Mouse (Mus musculus): ENCODE measurements around the gene Elob.

Elob gene

DNA sequence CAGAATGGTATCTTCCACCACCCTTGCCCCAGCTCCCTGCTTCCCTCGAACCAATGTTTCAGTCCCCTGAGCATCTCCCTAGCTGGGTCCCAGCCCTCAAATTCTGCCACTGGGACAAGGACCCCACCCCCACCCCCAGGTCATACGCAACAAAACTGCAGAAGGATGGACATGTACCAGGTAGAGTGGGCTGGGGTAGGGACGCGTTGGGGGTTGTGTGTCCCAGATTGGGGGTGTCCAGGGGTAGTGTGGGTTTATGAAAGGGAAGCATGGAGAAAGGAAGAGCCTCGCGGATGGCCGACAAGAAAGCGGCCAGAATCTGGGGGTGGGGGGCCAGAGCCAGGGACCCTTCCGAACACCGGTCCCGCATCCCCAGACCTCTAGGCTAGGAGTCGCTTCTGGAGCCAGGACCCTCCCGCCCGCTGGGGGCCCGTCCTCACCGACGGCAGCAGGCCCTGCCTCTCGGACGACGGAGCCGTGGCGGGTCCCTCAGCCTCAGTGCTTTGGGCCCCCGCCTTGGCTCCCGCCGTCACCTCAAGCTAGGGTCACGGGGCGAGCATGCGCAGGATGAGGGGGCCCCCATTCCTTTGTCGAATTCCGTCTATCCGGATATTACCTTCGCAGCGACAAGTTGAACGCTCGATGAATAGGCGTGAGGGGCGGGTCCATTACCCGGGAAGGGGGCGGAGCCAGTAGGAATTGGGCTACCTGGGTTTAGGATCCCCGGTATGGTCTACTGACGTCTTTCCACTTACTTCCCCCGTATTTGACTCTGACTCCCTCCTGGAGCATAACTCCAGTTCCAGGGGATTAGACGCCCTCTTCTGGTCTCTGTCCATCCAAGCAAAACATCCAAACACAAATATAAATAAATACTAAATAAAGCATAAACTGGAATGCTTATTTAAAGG lies 43.1 kb downstream of the Elob start, which contains the start of gene Flywch2:
Flywch2 (minus strand) TSS at position 521 of the 911 bp plus-strand sequence.
- DNase-seq (ENCODE audit: inconsistent age in 2 of 2, low spot score in 1 of 2): peak; percentile 87 to 94

DNA sequence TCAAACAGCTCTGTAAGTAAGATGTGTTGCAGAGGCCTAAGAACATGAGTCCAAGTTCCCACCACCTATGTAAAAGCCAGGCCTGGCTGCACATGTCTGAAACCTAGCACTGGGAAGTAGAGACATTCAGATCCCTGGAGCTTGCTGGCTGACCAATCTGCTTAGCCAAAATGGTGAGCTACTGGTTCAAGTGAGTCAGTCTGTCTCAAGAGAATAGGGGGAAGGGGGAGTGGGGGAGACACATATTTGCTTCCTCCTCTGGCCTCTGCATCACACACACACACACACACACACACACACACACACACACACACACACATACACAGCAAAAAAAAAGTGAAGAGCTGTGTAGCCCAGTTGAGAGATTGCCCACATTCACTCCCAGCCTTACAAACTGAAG lies 45.6 kb downstream of the Elob start:
- DNase-seq (ENCODE audit: inconsistent age in 2 of 2, low spot score in 1 of 2): no peak

DNA sequence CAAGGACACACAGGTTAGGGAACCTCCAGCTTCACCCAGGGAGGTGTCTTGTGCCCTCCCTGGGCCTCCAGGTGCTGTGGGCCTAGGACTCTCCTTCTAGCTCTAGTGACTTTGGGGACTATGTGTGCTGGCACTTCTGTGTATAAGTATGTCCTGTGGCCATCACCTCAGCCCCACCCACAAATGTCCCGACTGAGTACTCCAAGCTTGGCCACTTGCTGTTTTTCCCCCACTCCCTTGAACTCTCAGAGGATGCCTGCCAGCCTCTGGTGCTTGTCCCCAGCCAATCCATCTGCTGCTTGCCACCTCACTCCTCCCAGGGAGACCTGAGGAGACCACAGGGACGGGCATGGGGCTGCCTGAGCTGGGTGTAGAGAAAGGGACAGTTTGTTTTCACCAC lies 50.5 kb downstream of the Elob start:
- no peak for DNase-seq (ENCODE audit: inconsistent age in 2 of 2, low spot score in 1 of 2)

DNA sequence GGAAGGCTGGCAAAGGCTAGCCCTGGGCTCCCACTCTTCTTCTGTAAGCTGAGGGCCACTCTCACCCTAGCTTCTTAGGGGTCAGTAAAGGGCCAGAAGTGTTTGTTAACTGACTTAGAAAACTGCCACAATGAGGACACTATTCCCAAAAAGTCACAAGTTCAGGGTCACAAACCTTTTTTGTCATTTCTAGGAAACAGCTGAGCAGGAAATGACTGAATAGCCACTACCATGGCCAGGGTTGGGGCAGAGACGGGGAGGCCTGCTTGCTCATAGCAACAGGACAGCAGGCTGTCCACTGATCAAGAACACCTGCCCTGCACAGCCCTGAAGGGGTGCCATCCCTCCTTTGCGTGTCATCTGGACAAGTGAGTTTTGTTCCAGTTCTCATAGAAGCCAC lies 51.8 kb downstream of the Elob start:
- peak in 1 of 2 experiments; percentile 72 for DNase-seq (ENCODE audit: inconsistent age in 2 of 2, low spot score in 1 of 2)

DNA sequence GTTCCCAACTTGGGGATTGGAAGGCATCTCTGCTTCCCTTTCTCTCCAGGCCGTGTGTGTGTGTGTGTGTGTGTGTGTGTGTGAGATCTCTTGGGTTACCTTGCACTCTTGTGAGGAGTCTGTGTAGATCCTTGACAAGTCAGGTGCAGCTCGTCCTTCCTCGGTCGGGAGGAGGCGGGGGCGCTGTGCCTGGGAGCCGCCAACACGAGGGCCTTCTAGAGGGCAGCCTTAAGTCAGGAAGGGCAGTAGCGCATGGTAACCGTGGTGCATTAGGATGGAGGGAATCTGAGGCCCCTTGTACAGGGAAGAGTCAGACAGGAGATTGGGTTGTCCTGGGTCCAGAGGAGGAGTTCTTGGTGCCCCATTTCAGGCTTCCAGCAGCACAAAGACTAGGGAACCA lies 52.7 kb downstream of the Elob start:
- DNase-seq (ENCODE audit: inconsistent age in 2 of 2, low spot score in 1 of 2): peak in 1 of 2 experiments; percentile 42
